Mouse (Mus musculus) induced T-regulatory cell, adult 2 months (primary cell): ENCODE measurements around the gene Mapkapk5.

Experiments used
- DNase-seq: peaks from one replicate; pipeline ENCODE4 v3.0.0-alpha.2; 2012; ENCODE audit warnings: low read depth

Gene Mapkapk5

GRCm38 (mm10) chr5:121500719-121501118 lies 45.0 kb downstream of the Mapkapk5 start:
- no peak for DNase-seq

- no peak for DNase-seq
These were observed 52.4 kb downstream of the Mapkapk5 start for GRCm38 (mm10) chr5:121493305-121493704.

GRCm38 (mm10) chr5:121484801-121485200 lies 60.9 kb downstream of the Mapkapk5 start:
- no peak for DNase-seq

GRCm38 (mm10) chr5:121477680-121478079 lies 68.0 kb downstream of the Mapkapk5 start:
- DNase-seq = peak; percentile 86

GRCm38 (mm10) chr5:121476040-121476439 lies 69.7 kb downstream of the Mapkapk5 start:
- DNase-seq = no peak
